Mouse (Mus musculus) liver, adult 2 months (tissue): Measurements from ENCODE around the gene Tomm6. TPM values are rescaled to one million over a fixed set of nuclear protein-coding genes. Genes with fewer than 3 reads are reported as not detected.
A peak's percentile ranks its signal among the peaks of the same experiment; 100 is the strongest.

Source experiments
- DNase-seq: peaks from one replicate; pipeline ENCODE4 v3.0.0-alpha.2; 2011; ENCODE audit warnings: low read depth, low spot score; ENCODE audit errors: extremely low read depth
- H3K27ac ChIP-seq: fragments of 200-500 bp; replicated peaks from 2 replicates; pipeline ENCODE4 v1.5.1; 2012; ENCODE audit warnings: low read depth, mild to moderate bottlenecking, control low read depth, inconsistent platforms, low read length; ENCODE audit not compliant: insufficient read depth
- H3K27me3 ChIP-seq: fragments of 200-500 bp; 2 replicates; pipeline ENCODE4 v1.6.1; 2012; ENCODE audit warnings: mild to moderate bottlenecking, moderate library complexity, low read length, inconsistent platforms; ENCODE audit not compliant: control insufficient read depth, insufficient read depth
- H3K36me3 ChIP-seq: fragments of 200-500 bp; 2 replicates; pipeline ENCODE4 v1.6.1; 2012; ENCODE audit warnings: low read length, inconsistent platforms; ENCODE audit not compliant: control insufficient read depth, insufficient read depth
- H3K4me1 ChIP-seq: fragments of 200-500 bp; 2 replicates; pipeline ENCODE4 v1.6.1; 2011; ENCODE audit warnings: low read length; ENCODE audit not compliant: control insufficient read depth, insufficient read depth
- H3K4me3 ChIP-seq: fragments of 200-500 bp; 2 replicates; pipeline ENCODE4 v1.5.1; 2011; ENCODE audit warnings: low read depth, mild to moderate bottlenecking, control low read depth, low read length, moderate library complexity; ENCODE audit not compliant: insufficient read depth
- H3K79me2 ChIP-seq: fragments of 200-500 bp; 2 replicates; pipeline ENCODE4 v1.6.1; 2012; ENCODE audit warnings: inconsistent platforms, mild to moderate bottlenecking, low read length, moderate library complexity; ENCODE audit not compliant: control insufficient read depth, insufficient read depth
- H3K9ac ChIP-seq: fragments of 200-500 bp; 2 replicates; pipeline ENCODE4 v1.6.1; 2012; ENCODE audit warnings: low read depth, mild to moderate bottlenecking, control low read depth, inconsistent platforms, low read length
- CTCF ChIP-seq: fragments of 200-500 bp; IDR thresholded peaks from 2 replicates; pipeline ENCODE4 v1.5.1; 2011; ENCODE audit warnings: low read depth, low read length, control low read depth
- POLR2A ChIP-seq: fragments of 200-500 bp; IDR thresholded peaks from 2 replicates; pipeline ENCODE4 v1.6.1; 2011; ENCODE audit warnings: low read length, control low read depth; ENCODE audit not compliant: insufficient read depth; ENCODE audit errors: extremely low read depth
- WGBS: fragments of 180-500 bp; shearing (Covaris S2); methylation state at CpG from one replicate; pipeline ENCODE4 v1.1.7; 2018; 5-methylcytosine and 5-hydroxymethylcytosine counted together
- polyA plus RNA-seq: library from polyadenylated mRNA; depleted of rRNA; stranded (reverse); fragments of >200 nt; gene quantifications from 2 replicates; pipeline ENCODE4 v1.2.3, GENCODE M21; 2012
- total RNA-seq: library from RNA; depleted of rRNA; stranded (reverse); fragments of >200 nt; gene quantifications from 2 replicates; pipeline ENCODE4 v1.2.3, GENCODE M21; 2014

Tomm6 gene
- total and polyA plus RNA-seq, 2 experiments = 30.6 to 97.6 TPM

DNA sequence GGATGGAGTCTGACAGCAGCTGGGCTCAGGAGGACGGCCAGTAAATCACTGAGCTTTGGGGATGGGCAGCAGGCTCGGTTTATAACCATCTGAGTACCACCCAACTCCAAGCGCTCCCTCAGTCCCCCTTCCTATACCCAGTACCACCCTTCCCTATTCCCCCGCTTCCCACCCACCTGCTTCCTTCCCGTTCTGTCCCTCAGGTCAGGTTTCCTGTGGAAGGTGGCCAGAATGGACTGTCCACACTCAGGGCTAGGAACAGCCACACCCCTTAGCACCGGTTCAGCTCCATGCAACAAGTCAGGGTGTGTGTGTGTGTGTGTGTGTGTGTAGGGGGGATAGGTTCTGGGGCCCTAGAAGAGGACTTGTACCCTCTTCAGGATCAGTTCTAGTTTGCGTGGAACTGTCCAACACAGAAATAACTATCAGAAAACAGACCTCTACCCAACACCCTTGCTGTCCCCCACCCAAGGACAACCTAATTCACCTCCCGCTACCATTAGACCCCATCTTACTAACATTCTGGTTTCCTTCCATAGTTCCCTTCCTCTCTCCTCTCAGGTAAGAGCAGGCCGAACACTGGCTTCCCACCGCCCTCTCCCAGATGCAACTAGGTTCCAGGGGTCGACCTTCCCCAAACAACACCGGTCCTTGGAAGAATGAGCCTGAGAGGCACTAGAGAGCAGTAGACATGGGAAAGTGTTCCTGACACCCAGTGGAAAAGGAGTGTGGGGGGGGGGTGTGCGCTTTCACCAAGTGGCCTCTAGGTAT lies 5.7 kb upstream of the Tomm6 start:
- Histone ChIP-seq H3K27me3 (no peaks in the 10 kb centered on the region), H3K4me1 (peaks cover 6% of the 10 kb centered on the region), H3K4me3 (peak overlapping the region; percentile 72), H3K36me3 (no peaks in the 10 kb centered on the region), H3K9ac (peak overlapping the region; percentile 80), H3K79me2 (no peaks in the 10 kb centered on the region; the same call in 1 of the 2 replicates), H3K27ac (peak overlapping the region; percentile 81)
- 58% methylated on average over 13 of the region's 13 CpGs for WGBS
- TF ChIP-seq POLR2A (no peak), CTCF (no peak)
- no peak for DNase-seq

DNA sequence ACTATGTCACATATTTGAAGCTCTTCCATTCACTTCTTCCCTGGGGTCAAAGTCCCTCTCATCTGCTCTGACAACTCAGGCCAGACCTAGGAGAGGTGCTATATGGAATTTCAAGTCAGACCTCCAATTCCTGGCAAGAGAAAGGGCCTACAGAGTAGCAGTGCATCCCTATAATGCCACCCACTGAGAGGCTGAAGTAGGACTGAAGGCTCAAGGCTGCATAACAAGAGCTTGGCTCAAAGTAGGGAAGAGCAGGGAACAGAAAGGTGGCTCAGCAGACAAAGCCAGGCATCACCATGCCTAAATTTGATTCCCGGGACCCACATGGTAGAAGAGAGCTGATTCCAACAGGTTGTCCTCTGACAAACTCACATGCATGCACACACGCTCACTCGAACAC lies 3.5 kb upstream of the Tomm6 start:
- TF ChIP-seq POLR2A (no peak), CTCF (no peak)
- H3K9ac ChIP-seq = no peak overlapping the region
- no peak overlapping the region for H3K27ac ChIP-seq
- no peaks in the 10 kb centered on the region for H3K36me3 ChIP-seq
- H3K4me3 ChIP-seq = no peak overlapping the region
- no peaks in the 10 kb centered on the region for H3K27me3 ChIP-seq
- H3K79me2 ChIP-seq = no peaks in the 10 kb centered on the region; the same call in 1 of the 2 replicates
- DNase-seq = no peak
- 97% methylated on average over 3 of the region's 3 CpGs for WGBS
- H3K4me1 ChIP-seq = peaks cover 12% of the 10 kb centered on the region

- H3K79me2 ChIP-seq = no peaks in the 10 kb centered on the region; the same call in 1 of the 2 replicates
- TF ChIP-seq POLR2A (no peak), CTCF (no peak)
- no peak for DNase-seq
- peaks cover 2% of the 10 kb centered on the region; the same call in 1 of the 2 replicates for H3K36me3 ChIP-seq
- H3K4me1 ChIP-seq = peaks cover 9% of the 10 kb centered on the region
- no peak overlapping the region for H3K27ac ChIP-seq
- no peaks in the 10 kb centered on the region for H3K27me3 ChIP-seq
- H3K9ac ChIP-seq = no peak overlapping the region
- H3K4me3 ChIP-seq = no peak overlapping the region
- WGBS = 88% methylated on average over 6 of the region's 8 CpGs
Measured at GRCm38 (mm10) chr17:47689894-47690293, 1.7 kb upstream of the Tomm6 start.

DNA sequence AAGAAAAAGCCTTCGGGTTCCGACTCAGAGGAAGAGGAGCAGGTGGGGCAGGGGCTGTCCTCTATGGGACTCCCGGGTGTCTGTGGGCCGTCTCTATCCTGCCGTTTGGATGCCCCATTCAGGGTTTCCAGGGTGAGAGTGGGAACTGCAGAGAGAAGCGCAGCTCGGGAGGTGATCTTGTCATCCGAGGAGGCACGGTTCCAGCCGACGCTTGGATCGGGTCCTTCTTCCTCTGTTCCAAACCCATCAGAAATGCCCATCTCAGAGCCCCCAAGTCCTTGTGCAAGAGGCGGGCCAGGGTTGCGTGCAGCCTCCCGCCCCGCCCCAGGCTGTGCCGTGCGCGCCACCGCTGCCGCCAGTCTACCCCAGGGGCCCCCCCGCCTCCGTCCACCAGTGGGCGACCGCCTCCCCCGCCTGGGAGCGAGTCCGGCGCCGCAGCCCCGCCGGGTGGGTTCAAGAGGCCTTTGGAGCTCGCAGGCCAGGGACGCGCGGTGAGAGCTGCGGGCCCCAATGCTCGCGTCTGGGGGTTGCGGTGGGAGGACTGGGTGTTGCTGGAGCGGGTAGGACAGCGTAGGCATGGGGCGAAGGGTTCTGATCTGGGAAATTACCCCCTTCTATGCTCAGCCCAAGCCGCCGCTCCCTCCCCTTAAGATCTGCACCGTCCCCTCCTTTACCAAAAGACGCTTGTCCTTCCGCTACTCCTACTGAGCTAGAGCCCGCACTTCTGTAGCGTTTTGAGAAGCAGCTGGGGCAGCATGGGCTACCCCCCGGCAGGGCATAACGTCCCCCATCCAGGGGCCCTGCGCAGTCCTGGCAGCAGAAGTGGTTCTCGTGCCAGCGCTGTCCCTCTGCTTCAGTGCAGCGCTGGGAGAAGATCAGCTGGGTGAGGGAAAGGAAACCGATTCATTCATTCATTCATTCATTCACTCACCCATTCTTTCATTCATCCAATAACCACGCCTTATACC lies 706 bp upstream of the Tomm6 start, which contains the start of gene Frs3:
TSS of gene Frs3 (plus strand) at position 423 of the 968 bp plus-strand sequence.
- Histone ChIP-seq H3K4me3 (peak within 1 kb of the TSS; percentile 82), H3K9ac (peak within 1 kb of the TSS; percentile 86), H3K4me1 (peaks cover 7% of the 10 kb centered on the region), H3K27ac (peak within 1 kb of the TSS; percentile 81), H3K36me3 (peaks cover 8% of the 10 kb centered on the region; the same call in 1 of the 2 replicates), H3K79me2 (no peaks in the 10 kb centered on the region; the same call in 1 of the 2 replicates), H3K27me3 (no peaks in the 10 kb centered on the region)
- 13% methylated on average over 58 of the region's 58 CpGs for WGBS
- DNase-seq = no peak
- TF ChIP-seq POLR2A (0 out of 2 replicates have a peak, but pooled peaks have one; percentile 3), CTCF (no peak)

DNA sequence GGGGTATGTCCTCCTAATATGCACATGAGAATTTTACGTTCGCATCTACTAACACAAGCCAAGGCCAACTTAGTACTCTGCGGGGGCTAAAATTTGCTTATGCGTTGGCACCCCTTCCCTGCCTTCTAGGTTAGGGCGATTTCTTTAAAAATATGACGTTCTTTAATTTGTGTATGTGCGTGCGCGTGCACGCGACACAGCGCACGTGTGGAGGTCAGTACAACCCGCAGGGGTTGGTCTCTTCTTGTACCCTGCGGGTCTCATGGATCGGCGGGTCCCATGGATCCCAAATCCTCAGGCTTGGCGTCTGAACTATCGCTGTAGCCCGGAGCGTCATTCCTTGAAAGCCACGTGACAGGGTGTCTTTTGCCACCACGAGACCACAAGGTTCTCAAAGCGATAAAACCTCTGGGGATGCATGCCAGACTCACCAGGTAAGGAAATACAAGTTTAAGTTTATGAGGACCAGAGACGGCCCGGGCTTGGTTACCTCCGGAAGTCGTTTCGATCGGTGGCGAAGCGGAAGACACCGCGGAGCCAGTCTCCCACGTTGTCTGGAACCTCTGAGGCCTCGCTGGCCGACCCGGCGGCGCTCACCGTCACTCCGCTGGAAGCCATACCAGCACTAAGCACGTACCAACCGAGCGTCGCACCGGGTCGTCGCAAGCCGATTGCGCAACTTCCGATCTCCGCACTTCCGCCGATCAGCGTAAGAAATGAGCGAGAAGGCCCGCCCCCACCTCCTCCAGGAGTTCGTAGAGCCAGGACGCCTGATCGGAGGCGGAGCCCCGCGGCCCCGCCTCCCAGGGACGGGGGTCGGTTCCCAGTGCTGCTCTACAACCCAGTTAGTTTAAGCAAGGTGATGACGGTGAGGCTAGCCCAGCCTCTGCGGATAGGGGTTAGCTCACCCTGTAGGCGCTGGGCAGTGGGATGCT lies 510 bp downstream of the Tomm6 start:
- peak overlapping the region; percentile 81 for H3K27ac ChIP-seq
- peaks cover 7% of the 10 kb centered on the region for H3K4me1 ChIP-seq
- peak; percentile 93 for DNase-seq
- no peaks in the 10 kb centered on the region for H3K27me3 ChIP-seq
- under 1% methylated on average over 70 of the region's 70 CpGs for WGBS
- peak overlapping the region; percentile 82 for H3K4me3 ChIP-seq
- H3K79me2 ChIP-seq = no peaks in the 10 kb centered on the region; the same call in 1 of the 2 replicates
- peak overlapping the region; percentile 86 for H3K9ac ChIP-seq
- TF ChIP-seq POLR2A (peak; percentile 80), CTCF (no peak)
- H3K36me3 ChIP-seq = peaks cover 8% of the 10 kb centered on the region; the same call in 1 of the 2 replicates
